Mouse (Mus musculus) CD8-positive naive resting alpha-beta T cell, adult 2 months (primary cell): ENCODE measurements around the gene Trim30a.
A peak's percentile ranks its signal among the peaks of the same experiment; 100 is the strongest.
"Not testable (repeated sequence)": the region's sequence is repeated elsewhere in the genome, so short reads cannot be mapped to it uniquely, and the experiment has no call there.

Source experiments
- DNase-seq, 2 experiments: peaks; one replicate each; pipeline ENCODE4 v3.0.0; 2022; ENCODE audit warnings: low read depth in 2 of 2, low spot score in 2 of 2

Gene Trim30a

GRCm38 (mm10) chr7:104465065-104465744, at the start of gene Trim30a:
Gene Trim30a, minus strand, starts transcription at chr7:104465193.
- DNase-seq: peak; percentile 41 to 53

DNA sequence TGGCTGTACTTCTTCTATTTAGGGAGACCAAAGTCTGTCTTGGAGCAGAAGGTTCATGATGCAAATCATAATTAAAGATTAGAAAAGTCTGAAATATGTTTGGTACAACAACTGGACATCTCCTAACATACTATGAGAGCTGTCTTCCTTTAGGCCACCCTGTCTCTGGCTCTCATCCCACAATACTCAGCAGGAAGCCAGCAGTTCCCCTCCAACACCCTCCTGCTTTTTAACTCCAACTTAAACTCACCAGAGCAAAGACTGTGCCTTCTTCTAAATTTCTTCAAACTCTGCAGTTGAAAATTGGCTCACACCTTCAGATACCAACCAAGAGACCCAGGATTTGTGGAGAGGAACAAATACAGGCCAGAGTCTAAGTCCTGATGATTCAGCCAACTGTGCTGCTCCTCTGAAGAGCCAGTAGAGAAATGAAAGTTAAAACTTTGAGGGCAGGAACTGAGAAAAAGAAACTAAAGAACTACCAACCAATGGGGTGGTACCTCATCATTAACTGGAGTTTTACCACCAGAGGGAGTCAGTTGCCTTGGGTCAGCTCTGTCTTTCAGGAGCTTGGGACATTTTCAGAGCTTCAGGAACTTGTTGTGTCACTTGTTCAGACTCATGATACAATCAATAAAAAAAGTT, 42.5 kb upstream of the Trim30a start, which contains the start of gene Trim30d:
Trim30d (minus strand) TSS at position 429 of the 645 bp plus-strand sequence.
- not testable (repeated sequence) for DNase-seq

DNA sequence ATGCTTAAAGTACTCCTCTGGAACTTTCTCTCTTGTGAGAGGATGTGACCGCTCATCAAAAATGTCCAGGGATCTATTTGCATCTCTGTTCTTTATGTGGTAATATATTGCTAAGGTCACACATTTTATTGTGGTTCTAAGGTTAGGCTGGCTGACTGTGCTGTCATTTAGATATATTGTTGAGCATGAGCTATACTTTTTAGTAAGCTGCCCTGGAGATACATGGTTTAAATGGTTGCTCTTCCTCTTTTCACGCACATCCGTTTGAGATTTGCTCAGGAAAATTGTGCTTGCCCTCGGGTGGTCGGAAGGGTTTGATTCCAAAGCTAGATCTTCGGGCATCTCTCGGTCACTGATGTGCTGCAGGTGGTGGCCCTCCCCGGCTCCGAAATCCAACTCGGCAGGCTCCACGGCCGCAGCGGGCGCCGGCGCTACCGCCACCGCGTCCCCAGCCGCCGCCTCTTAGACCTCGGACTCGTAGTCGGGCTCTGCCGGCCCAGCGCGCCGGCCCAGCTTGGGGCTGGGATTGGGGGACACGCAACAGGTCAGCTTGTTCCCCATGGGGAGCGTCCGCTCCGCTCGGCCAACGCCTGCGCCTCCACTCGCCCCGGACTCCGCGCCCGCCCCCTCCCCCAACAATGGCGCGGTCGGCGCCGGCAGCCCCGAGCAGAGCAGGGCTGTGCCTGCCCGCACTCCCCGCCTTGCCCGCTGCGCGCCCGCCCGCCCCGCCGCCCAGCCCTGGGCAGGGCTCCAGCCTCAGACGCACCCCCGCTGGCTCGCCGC, 36.8 kb upstream of the Trim30a start:
- no peak for DNase-seq

GRCm38 (mm10) chr7:104501186-104501585, 36.2 kb upstream of the Trim30a start:
- not testable (repeated sequence) for DNase-seq

GRCm38 (mm10) chr7:104499464-104499863, 34.5 kb upstream of the Trim30a start:
- DNase-seq: not testable (repeated sequence)

GRCm38 (mm10) chr7:104445961-104446645, 18.9 kb downstream of the Trim30a start:
- DNase-seq: peak; percentile 37 to 53

- no peak for DNase-seq
These were observed 60.5 kb downstream of the Trim30a start for GRCm38 (mm10) chr7:104404460-104404950.

DNA sequence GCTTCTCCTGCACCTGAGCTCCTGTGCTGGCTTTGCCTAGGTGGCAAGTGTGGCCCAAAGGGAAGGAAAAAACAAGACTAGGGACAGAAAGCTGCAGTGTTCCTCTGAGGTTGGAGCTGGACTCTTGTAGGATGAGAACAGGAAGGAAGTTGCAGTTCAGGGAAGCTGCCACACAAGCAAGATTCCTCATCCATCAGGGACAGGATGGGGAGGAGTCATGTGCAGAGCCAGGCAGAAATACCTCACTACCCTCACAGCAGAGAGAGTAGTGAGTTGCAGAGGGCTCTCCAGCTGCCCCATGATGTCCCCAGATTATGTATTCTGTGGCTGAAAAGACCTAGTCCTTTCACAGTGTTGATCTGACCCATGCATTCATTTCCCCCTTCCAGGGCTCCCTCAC, 63.9 kb downstream of the Trim30a start:
- no peak for DNase-seq

- DNase-seq: peak; percentile 4 to 15
These were observed 64.3 kb downstream of the Trim30a start, which contains the start of gene Trim30c for GRCm38 (mm10) chr7:104400698-104401097. Gene Trim30c, minus strand, starts transcription at chr7:104400837.

- DNase-seq: no peak
These were observed 66.5 kb downstream of the Trim30a start for GRCm38 (mm10) chr7:104398492-104398891.

GRCm38 (mm10) chr7:104369736-104370414, 95.1 kb downstream of the Trim30a start, which contains the start of gene Trim30b:
Gene Trim30b, minus strand, starts transcription at chr7:104369884.
- peak; percentile 33 to 57 for DNase-seq

- DNase-seq: no peak
These were observed 98.7 kb downstream of the Trim30a start for GRCm38 (mm10) chr7:104366339-104366738.
